31 mouse cellular contexts compared by ENCODE assay signal in genomic region chr11:62065655-62066054, GRCm38 (mm10).
DNase-seq lines count a peak whose midpoint lies in the region; ATAC-seq and TF ChIP-seq lines count a peak whose summit lies in the region.
"Had no signal": no experiment of that assay in that cellular context is flagged by ENCODE, and none has a peak within 500 bp of the region (broad histone marks: within the 10 kb centered on the region; RNA-seq: fewer than 3 reads in every experiment).

No protein-coding gene starts in this region.

- DNase-seq in MEL-GATA-1-ER (ENCODE audit: extremely low read depth, low read depth) (peak; percentile 39), adipocyte (ENCODE audit: low spot score) (no peak)
- no peak for DNase-seq in liver, postnatal 0 days
- no peak for DNase-seq in lung, adult 2 months
- DNase-seq: adrenal gland, postnatal 14 days; cerebellum, adult 18-20 months; cerebellum, postnatal 14 days; gastrocnemius, postnatal 25 days; heart, adult 2 months; heart, postnatal 14 days; kidney, adult 11 months; kidney, postnatal 25 days; spleen, adult 18-20 months; thymus, postnatal 4 days had no signal

- no peak for TF ChIP-seq EP300 in liver, postnatal 0 days (IDR thresholded peaks at IDR 0.05; ENCODE audit: low read depth)

- H3K36me3 ChIP-seq in megakaryocyte, embryonic 14.5 days (replicated peaks; ENCODE audit: low read length): peaks cover 65% of the 10 kb centered on the region
- no peaks in the 10 kb centered on the region for H3K36me3 ChIP-seq in liver, embryonic 12.5 days
- no peaks in the 10 kb centered on the region for H3K36me3 ChIP-seq in liver, postnatal 0 days (replicated peaks; ENCODE audit: insufficient read depth, low read length)
- H3K36me3 ChIP-seq in kidney, embryonic 14.5 days (ENCODE audit: control insufficient read depth, insufficient read depth, low read length): no peaks in the 10 kb centered on the region
- H3K36me3 ChIP-seq: hindbrain, embryonic 10.5 days; hindbrain, embryonic 15.5 days; kidney, embryonic 15.5 days; midbrain, embryonic 12.5 days; neural tube, embryonic 13.5 days had no signal

- TF ChIP-seq CTCF in liver, postnatal 0 days (IDR thresholded peaks at IDR 0.05; ENCODE audit: low read depth): no peak
- no peak for TF ChIP-seq CTCF in lung, adult 2 months (IDR thresholded peaks at IDR 0.05; ENCODE audit: insufficient read depth, low read length)

- no peaks in the 10 kb centered on the region for H3K27me3 ChIP-seq in megakaryocyte, embryonic 14.5 days (replicated peaks)
- no peaks in the 10 kb centered on the region for H3K27me3 ChIP-seq in liver, embryonic 12.5 days (replicated peaks)
- no peaks in the 10 kb centered on the region for H3K27me3 ChIP-seq in liver, postnatal 0 days (ENCODE audit: insufficient read depth, low read length)
- no peaks in the 10 kb centered on the region for H3K27me3 ChIP-seq in kidney, embryonic 14.5 days (ENCODE audit: control insufficient read depth, insufficient read depth, low read length)
- H3K27me3 ChIP-seq: forebrain, embryonic 13.5 days; hindbrain, embryonic 15.5 days; kidney, embryonic 15.5 days; midbrain, embryonic 12.5 days; neural tube, embryonic 13.5 days had no signal

- ATAC-seq in megakaryocyte, adult 5-6 weeks (ENCODE audit: poor library complexity, severe bottlenecking): no peak
- peak; percentile 57 for ATAC-seq in liver, embryonic 12.5 days
- 0 out of 2 replicates have a peak, but pooled peaks have one; percentile 13 for ATAC-seq in liver, postnatal 0 days
- ATAC-seq in kidney, embryonic 14.5 days (ENCODE audit: low FRiP score, low TSS enrichment): no peak
- ATAC-seq: activated CD4-positive, CD25-positive, alpha-beta regulatory T cell, adult 4 months; CD4-positive, CD25-positive, alpha-beta regulatory T cell, adult 4 months; forebrain, embryonic 13.5 days; inflammation-experienced regulatory T-cells, adult 6 months; lung, postnatal 0 days had no signal

- no peak overlapping the region for H3K4me2 ChIP-seq in liver, embryonic 12.5 days
- H3K4me2 ChIP-seq in liver, postnatal 0 days (ENCODE audit: low read depth, low read length): no peak overlapping the region
- H3K4me2 ChIP-seq in kidney, embryonic 14.5 days (replicated peaks; ENCODE audit: low read depth, low read length): no peak overlapping the region
- H3K4me2 ChIP-seq: forebrain, embryonic 13.5 days; hindbrain, embryonic 15.5 days; kidney, embryonic 15.5 days; midbrain, embryonic 12.5 days; neural tube, embryonic 13.5 days had no signal

- no peaks in the 10 kb centered on the region for H3K9me3 ChIP-seq in megakaryocyte, embryonic 14.5 days
- no peaks in the 10 kb centered on the region for H3K9me3 ChIP-seq in liver, embryonic 12.5 days (replicated peaks)
- H3K9me3 ChIP-seq in liver, postnatal 0 days (ENCODE audit: low read length): no peaks in the 10 kb centered on the region
- no peaks in the 10 kb centered on the region for H3K9me3 ChIP-seq in kidney, embryonic 14.5 days (ENCODE audit: control insufficient read depth, low read length)
- H3K9me3 ChIP-seq: forebrain, embryonic 13.5 days; hindbrain, embryonic 10.5 days; hindbrain, embryonic 15.5 days; kidney, embryonic 15.5 days; midbrain, embryonic 12.5 days; neural tube, embryonic 13.5 days had no signal

- WGBS in liver, embryonic 12.5 days (ENCODE audit: insufficient replicate concordance): 18% methylated on average over 6 of the region's 6 CpGs
- WGBS in liver, postnatal 0 days (ENCODE audit: insufficient replicate concordance): 30% methylated on average over 6 of the region's 6 CpGs
- WGBS in kidney, embryonic 14.5 days: 77% methylated on average over 6 of the region's 6 CpGs
- 68% methylated on average over 6 of the region's 6 CpGs for WGBS in lung, adult 2 months

- peaks cover 73% of the 10 kb centered on the region for H3K4me1 ChIP-seq in megakaryocyte, embryonic 14.5 days
- H3K4me1 ChIP-seq in liver, embryonic 12.5 days: peaks cover 41% of the 10 kb centered on the region
- no peaks in the 10 kb centered on the region for H3K4me1 ChIP-seq in liver, postnatal 0 days (ENCODE audit: insufficient read depth)
- no peaks in the 10 kb centered on the region for H3K4me1 ChIP-seq in kidney, embryonic 14.5 days (ENCODE audit: control insufficient read depth, insufficient read depth, low read length)
- H3K4me1 ChIP-seq in lung, adult 2 months (ENCODE audit: control insufficient read depth, insufficient read depth, low read length): no peaks in the 10 kb centered on the region
- H3K4me1 ChIP-seq: hindbrain, embryonic 15.5 days; kidney, embryonic 15.5 days had no signal

- no peak for TF ChIP-seq POLR2A in lung, adult 2 months (IDR thresholded peaks at IDR 0.05; ENCODE audit: borderline replicate concordance, extremely low read depth, low read depth, low read length)

- H3K4me3 ChIP-seq in megakaryocyte, embryonic 14.5 days (replicated peaks): peak overlapping the region; percentile 51
- H3K4me3 ChIP-seq in liver, embryonic 12.5 days: no peak overlapping the region
- H3K4me3 ChIP-seq in liver, postnatal 0 days (ENCODE audit: low read depth, low read length): no peak overlapping the region
- H3K4me3 ChIP-seq in kidney, embryonic 14.5 days (ENCODE audit: low read length): no peak overlapping the region
- H3K4me3 ChIP-seq in lung, adult 2 months (replicated peaks; ENCODE audit: extremely low read depth, low read depth, low read length): no peak overlapping the region
- H3K4me3 ChIP-seq: forebrain, embryonic 13.5 days; heart, adult 2 months; hindbrain, embryonic 10.5 days; hindbrain, embryonic 15.5 days; kidney, embryonic 15.5 days; midbrain, embryonic 12.5 days; myocyte; neural tube, embryonic 13.5 days had no signal

- no peak overlapping the region for H3K9ac ChIP-seq in liver, embryonic 12.5 days
- no peak overlapping the region for H3K9ac ChIP-seq in liver, postnatal 0 days (replicated peaks)
- H3K9ac ChIP-seq in kidney, embryonic 14.5 days (ENCODE audit: low read depth, low read length): no peak overlapping the region
- H3K9ac ChIP-seq: forebrain, embryonic 13.5 days; hindbrain, embryonic 15.5 days; kidney, embryonic 15.5 days; midbrain, embryonic 12.5 days; neural tube, embryonic 13.5 days had no signal

- no peak overlapping the region; the same call in 1 of the 2 replicates for H3K27ac ChIP-seq in liver, embryonic 12.5 days
- H3K27ac ChIP-seq in liver, postnatal 0 days (ENCODE audit: low read depth): no peak overlapping the region
- no peak overlapping the region for H3K27ac ChIP-seq in kidney, embryonic 14.5 days (ENCODE audit: low read depth, low read length)
- H3K27ac ChIP-seq: forebrain, embryonic 13.5 days; heart, adult 2 months; hindbrain, embryonic 10.5 days; hindbrain, embryonic 15.5 days; kidney, embryonic 15.5 days; macrophage; midbrain, embryonic 12.5 days; neural tube, embryonic 13.5 days; stomach, postnatal 0 days had no signal

Comparison
In these comparisons a context has a peak if more than half of its experiments do, and no peak if none do; other contexts are left out.
1. ATAC-seq: peak in liver, embryonic 12.5 days (single experiment) and liver, postnatal 0 days (single experiment); none in megakaryocyte, adult 5-6 weeks (single experiment) and kidney, embryonic 14.5 days (single experiment).